Mouse (Mus musculus): ENCODE results near the gene Abhd2. TPM values are rescaled to one million over a fixed set of nuclear protein-coding genes. Genes with fewer than 3 reads are reported as not detected.
A peak's percentile ranks its signal among the peaks of the same experiment; 100 is the strongest.

The Abhd2 gene
- polyA plus RNA-seq, 1 experiment from 2014 or later: 21.5 TPM

DNA sequence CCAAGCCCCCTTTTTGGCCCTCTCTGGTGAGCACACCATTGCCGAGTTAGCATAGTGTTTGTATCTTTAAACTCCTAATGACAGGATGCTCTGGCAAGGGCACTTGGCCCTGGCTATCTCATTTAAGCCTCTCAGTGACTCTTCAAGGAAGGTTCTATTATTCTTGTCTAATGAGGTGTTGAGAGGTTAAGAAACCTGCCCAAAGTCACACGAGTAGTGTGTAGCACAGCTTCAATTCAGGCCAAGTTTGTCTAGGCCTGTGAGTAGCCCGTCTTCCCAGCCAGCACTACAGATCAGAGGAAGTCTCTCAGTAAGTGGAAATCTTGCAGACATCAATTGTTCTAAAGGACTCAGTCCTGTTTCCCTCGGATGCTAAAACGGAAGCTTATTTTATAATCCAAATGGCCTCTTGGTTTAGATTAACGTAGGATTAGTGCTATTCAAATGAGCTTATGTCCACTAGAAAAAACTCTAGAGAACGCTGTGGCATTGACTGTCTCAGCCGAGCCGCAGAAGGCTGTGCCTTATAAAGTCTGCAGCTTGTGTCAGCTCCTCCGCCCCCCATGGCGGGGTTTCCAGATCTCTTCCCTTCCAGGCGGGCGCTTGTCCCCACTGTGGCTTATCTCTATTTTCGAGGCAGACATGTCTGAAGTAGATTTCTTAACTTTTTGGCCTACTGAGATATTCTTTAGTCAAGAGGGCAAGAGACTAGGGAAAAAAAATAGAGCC lies 11.3 kb downstream of the Abhd2 start:
- H3K4me3 ChIP-seq (ENCODE audit: low read depth, low read length): no peak overlapping the region
- H3K4me2 ChIP-seq: no peak overlapping the region
- no peaks in the 10 kb centered on the region for H3K27me3 ChIP-seq (ENCODE audit: insufficient read depth, low read length)
- TF ChIP-seq CTCF (IDR thresholded peaks at IDR 0.05; ENCODE audit: low read depth): no peak
- H3K4me1 ChIP-seq (ENCODE audit: insufficient read depth): peaks cover 11% of the 10 kb centered on the region
- H3K9me3 ChIP-seq (ENCODE audit: low read depth, low read length): no peaks in the 10 kb centered on the region
- no peak overlapping the region for H3K27ac ChIP-seq (ENCODE audit: low read depth)
- no peak overlapping the region for H3K9ac ChIP-seq
- WGBS: 61% methylated on average over 14 of the region's 14 CpGs
- DNase-seq: no peak
- no peak for ATAC-seq (ENCODE audit: insufficient read depth)
- H3K36me3 ChIP-seq (ENCODE audit: insufficient read depth): peaks cover 6% of the 10 kb centered on the region; the same call in 1 of the 2 replicates

DNA sequence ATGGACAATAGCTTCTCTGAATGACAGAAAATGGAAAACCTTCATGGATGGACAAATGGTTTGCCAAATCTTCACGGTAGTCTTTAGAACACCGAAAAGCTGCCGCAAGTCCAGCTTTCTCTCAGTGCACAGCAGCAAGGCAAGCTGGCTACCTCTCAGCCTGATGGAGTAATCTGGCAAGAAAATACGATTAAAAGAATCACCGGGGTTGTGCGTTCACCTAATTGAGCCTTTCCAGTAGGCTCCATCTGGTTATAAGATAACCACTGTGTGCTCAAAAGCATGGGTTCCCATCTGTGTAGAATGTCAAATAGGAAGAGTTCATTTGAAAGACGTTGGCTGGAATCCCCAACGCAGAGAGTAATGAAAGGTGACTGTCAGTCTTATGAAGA lies 11.9 kb downstream of the Abhd2 start:
- no peaks in the 10 kb centered on the region for H3K9me3 ChIP-seq (ENCODE audit: low read depth, low read length)
- DNase-seq: no peak
- peaks cover 10% of the 10 kb centered on the region; the same call in 1 of the 2 replicates for H3K4me1 ChIP-seq (ENCODE audit: insufficient read depth)
- H3K4me2 ChIP-seq: no peak overlapping the region
- H3K36me3 ChIP-seq (ENCODE audit: insufficient read depth): peaks cover 6% of the 10 kb centered on the region; the same call in 1 of the 2 replicates
- no peak for TF ChIP-seq CTCF (IDR thresholded peaks at IDR 0.05; ENCODE audit: low read depth)
- no peak for ATAC-seq (ENCODE audit: insufficient read depth)
- WGBS: 91% methylated on average over 8 of the region's 8 CpGs
- H3K9ac ChIP-seq: no peak overlapping the region
- H3K27ac ChIP-seq (ENCODE audit: low read depth): no peak overlapping the region
- H3K4me3 ChIP-seq (ENCODE audit: low read depth, low read length): no peak overlapping the region
- no peaks in the 10 kb centered on the region for H3K27me3 ChIP-seq (ENCODE audit: insufficient read depth, low read length)

DNA sequence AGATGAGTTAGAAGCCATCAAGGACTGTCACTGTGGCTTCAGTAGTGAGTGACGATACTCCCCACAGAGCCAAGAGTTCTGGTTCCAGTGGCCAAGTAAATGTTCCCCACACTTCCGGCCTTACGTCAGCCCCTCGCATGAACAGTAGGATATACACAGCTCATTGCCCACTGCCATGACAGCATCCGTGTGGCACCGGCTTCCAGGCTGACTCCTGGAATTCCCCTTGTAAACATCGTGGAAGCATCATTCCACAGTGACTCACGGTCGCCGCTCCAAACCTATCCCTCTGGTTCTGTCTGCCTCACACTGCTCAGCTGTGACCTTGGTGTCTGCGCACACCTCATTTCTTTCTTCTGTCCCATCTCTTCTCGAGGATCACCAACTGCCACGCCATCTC lies 12.4 kb downstream of the Abhd2 start:
- Histone ChIP-seq H3K36me3 (ENCODE audit: insufficient read depth) (peaks cover 6% of the 10 kb centered on the region; the same call in 1 of the 2 replicates), H3K4me3 (ENCODE audit: low read depth, low read length) (no peak overlapping the region), H3K4me1 (ENCODE audit: insufficient read depth) (peaks cover 10% of the 10 kb centered on the region; the same call in 1 of the 2 replicates), H3K9ac (no peak overlapping the region), H3K4me2 (no peak overlapping the region), H3K9me3 (ENCODE audit: low read depth, low read length) (no peaks in the 10 kb centered on the region), H3K27me3 (ENCODE audit: insufficient read depth, low read length) (no peaks in the 10 kb centered on the region), H3K27ac (ENCODE audit: low read depth) (no peak overlapping the region)
- TF ChIP-seq CTCF (IDR thresholded peaks at IDR 0.05; ENCODE audit: low read depth): no peak
- no peak for DNase-seq
- WGBS: 55% methylated on average over 13 of the region's 13 CpGs
- no peak for ATAC-seq (ENCODE audit: insufficient read depth)

DNA sequence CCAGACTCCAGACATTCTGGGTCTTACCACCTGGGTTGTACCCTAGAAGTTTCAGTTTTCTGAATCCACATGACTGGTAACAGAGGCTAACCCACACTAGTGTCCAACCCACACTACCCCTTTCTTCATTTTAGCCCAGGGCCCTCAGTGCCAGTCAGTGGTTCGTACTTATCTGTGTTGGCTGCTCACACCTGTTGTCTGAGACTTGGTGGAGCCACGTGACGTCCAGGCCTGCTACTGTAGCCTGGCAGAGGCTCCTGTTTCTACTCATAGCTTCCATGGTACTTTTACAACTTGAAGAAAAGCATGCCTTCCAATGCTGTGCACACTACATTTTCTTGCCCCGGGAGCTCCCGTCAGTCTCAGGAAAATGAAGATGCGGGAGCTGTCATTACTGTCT lies 14.2 kb downstream of the Abhd2 start:
- TF ChIP-seq CTCF (IDR thresholded peaks at IDR 0.05; ENCODE audit: low read depth): no peak
- no peak overlapping the region for H3K4me3 ChIP-seq (ENCODE audit: low read depth, low read length)
- no peak overlapping the region for H3K27ac ChIP-seq (ENCODE audit: low read depth)
- ATAC-seq (ENCODE audit: insufficient read depth) (no peak), DNase-seq (no peak)
- no peaks in the 10 kb centered on the region for H3K9me3 ChIP-seq (ENCODE audit: low read depth, low read length)
- 81% methylated on average over 6 of the region's 6 CpGs for WGBS
- H3K36me3 ChIP-seq (ENCODE audit: insufficient read depth): peaks cover 6% of the 10 kb centered on the region; the same call in 1 of the 2 replicates
- H3K27me3 ChIP-seq (ENCODE audit: insufficient read depth, low read length): no peaks in the 10 kb centered on the region
- H3K9ac ChIP-seq: no peak overlapping the region
- H3K4me2 ChIP-seq: no peak overlapping the region
- H3K4me1 ChIP-seq (ENCODE audit: insufficient read depth): peaks cover 7% of the 10 kb centered on the region; the same call in 1 of the 2 replicates

DNA sequence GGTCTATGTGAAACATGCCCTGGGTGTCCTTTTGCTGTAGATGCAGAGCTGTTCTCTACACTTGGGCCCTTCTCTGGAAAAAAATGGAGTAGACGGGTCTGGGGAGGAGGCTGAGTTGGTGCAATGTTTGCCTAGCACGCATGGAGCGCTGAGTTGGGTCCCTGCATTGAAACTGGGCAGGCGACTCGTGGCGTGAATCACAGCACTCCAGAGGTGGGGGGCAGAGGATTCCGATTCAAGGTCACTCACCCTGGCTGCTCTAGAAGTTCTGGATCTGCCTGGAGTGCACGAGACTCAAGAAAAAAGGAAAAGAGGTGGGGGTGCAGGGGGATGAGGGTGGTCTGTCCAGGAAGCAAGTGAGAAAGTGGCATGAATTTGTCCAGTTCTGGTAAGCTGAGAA lies 14.9 kb downstream of the Abhd2 start:
- 69% methylated on average over 8 of the region's 8 CpGs for WGBS
- Histone ChIP-seq H3K4me1 (ENCODE audit: insufficient read depth) (peaks cover 9% of the 10 kb centered on the region; the same call in 1 of the 2 replicates), H3K9ac (no peak overlapping the region), H3K27me3 (ENCODE audit: insufficient read depth, low read length) (no peaks in the 10 kb centered on the region), H3K36me3 (ENCODE audit: insufficient read depth) (no peaks in the 10 kb centered on the region), H3K4me3 (ENCODE audit: low read depth, low read length) (no peak overlapping the region), H3K9me3 (ENCODE audit: low read depth, low read length) (no peaks in the 10 kb centered on the region), H3K4me2 (no peak overlapping the region), H3K27ac (ENCODE audit: low read depth) (no peak overlapping the region)
- DNase-seq (no peak), ATAC-seq (ENCODE audit: insufficient read depth) (no peak)
- TF ChIP-seq CTCF (IDR thresholded peaks at IDR 0.05; ENCODE audit: low read depth): no peak

DNA sequence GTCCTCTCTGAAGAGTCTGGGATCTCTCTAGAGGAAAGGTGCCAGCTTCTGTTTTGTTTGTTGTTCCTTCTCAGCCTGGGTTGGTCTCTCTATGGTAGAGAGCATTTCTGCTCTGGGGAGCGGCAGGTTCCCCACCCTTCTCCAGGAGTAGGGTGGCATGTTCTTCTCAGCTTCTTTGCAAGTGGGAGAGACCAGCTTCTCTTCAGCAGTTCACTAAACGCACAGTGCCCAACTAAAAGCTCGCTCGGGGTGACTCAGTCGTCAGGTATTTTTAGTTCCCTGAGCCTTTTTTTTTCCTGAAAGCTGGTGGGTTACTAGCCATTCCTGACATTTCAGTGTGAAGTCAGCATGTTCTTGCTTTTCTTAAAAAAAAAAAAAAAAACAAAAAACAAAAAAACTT lies 15.4 kb downstream of the Abhd2 start:
- no peak overlapping the region for H3K4me2 ChIP-seq
- ATAC-seq (ENCODE audit: insufficient read depth) (no peak), DNase-seq (no peak)
- H3K9ac ChIP-seq: no peak overlapping the region
- peaks cover 5% of the 10 kb centered on the region; the same call in 1 of the 2 replicates for H3K4me1 ChIP-seq (ENCODE audit: insufficient read depth)
- H3K9me3 ChIP-seq (ENCODE audit: low read depth, low read length): no peaks in the 10 kb centered on the region
- no peak for TF ChIP-seq CTCF (IDR thresholded peaks at IDR 0.05; ENCODE audit: low read depth)
- H3K27me3 ChIP-seq (ENCODE audit: insufficient read depth, low read length): no peaks in the 10 kb centered on the region
- 86% methylated on average over 5 of the region's 5 CpGs for WGBS
- no peaks in the 10 kb centered on the region for H3K36me3 ChIP-seq (ENCODE audit: insufficient read depth)
- no peak overlapping the region for H3K27ac ChIP-seq (ENCODE audit: low read depth)
- H3K4me3 ChIP-seq (ENCODE audit: low read depth, low read length): no peak overlapping the region

DNA sequence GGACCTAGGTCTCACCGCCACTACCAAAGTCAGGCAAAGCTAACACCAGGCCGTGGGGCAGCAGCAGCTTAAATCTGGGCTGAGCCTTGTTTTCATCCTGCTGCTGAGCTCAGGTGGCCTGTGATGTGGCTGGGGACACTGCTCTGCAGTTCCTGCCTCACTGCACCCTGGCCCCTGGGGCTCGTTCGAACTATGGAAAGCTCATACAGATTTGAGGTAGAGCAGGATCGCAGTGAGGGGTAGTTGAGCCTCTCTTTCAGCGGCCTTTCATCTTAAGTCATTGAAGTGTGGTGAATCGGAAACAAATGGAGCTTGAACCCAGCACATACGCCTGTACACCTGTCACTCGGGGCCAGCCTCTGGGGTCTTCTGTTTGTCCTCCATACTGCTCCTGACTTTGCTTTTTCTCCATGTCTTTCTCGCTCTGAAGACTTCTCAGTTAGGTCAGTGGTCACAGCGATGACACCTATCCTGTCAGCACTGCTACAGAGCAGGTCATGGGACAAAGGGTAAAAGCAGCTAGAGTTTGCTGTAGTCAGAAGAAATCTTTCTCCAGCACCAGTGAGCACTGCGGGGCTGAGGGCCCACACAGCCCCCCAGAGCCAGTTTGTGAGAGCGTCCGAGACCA lies 20.7 kb downstream of the Abhd2 start:
- ATAC-seq (ENCODE audit: insufficient read depth) (no peak), DNase-seq (no peak)
- TF ChIP-seq CTCF (IDR thresholded peaks at IDR 0.05; ENCODE audit: low read depth): no peak
- WGBS: 77% methylated on average over 14 of the region's 14 CpGs
- no peak overlapping the region for H3K4me3 ChIP-seq (ENCODE audit: low read depth, low read length)
- peak overlapping the region; percentile 25; the same call in 1 of the 2 replicates for H3K27ac ChIP-seq (ENCODE audit: low read depth)
- no peak overlapping the region for H3K9ac ChIP-seq
- H3K27me3 ChIP-seq (ENCODE audit: insufficient read depth, low read length): no peaks in the 10 kb centered on the region
- no peaks in the 10 kb centered on the region for H3K9me3 ChIP-seq (ENCODE audit: low read depth, low read length)
- H3K4me1 ChIP-seq (ENCODE audit: insufficient read depth): peaks cover 12% of the 10 kb centered on the region; the same call in 1 of the 2 replicates
- no peak overlapping the region for H3K4me2 ChIP-seq
- H3K36me3 ChIP-seq (ENCODE audit: insufficient read depth): peaks cover 29% of the 10 kb centered on the region
